Mouse (Mus musculus): Measurements from ENCODE around the gene Atp6v1fnb. TPM values are rescaled to one million over a fixed set of nuclear protein-coding genes. Genes with fewer than 3 reads are reported as not detected.

Gene Atp6v1fnb
- total RNA-seq (2015) (0.67 TPM in 1 of 2 replicates, not detected in the other), total RNA-seq (2017) (0.29 TPM in 1 of 2 replicates, not detected in the other)

DNA sequence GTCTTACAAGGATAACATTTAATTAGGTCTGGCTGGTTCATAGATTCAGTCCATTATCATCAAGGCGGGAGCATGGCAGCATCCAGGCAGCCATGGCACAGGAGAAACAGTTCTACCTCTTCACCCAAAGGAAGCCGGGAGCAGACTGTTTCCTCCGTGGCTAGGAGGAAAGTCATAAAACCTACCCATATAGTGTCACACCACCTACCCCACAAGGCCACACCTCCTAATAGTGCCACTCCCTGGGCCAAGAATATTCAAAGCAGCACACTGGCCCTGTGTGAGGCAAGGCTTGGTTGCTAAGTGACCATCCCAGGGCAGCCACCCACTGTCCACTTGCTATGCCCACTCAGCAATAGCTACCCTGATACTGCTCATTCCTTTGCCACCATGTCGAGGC is at the start of gene Atp6v1fnb:
Gene Atp6v1fnb, plus strand, starts transcription at position 301 of the 400 bp plus-strand sequence.
- no peak for ATAC-seq (ENCODE audit: poor library complexity, severe bottlenecking)

DNA sequence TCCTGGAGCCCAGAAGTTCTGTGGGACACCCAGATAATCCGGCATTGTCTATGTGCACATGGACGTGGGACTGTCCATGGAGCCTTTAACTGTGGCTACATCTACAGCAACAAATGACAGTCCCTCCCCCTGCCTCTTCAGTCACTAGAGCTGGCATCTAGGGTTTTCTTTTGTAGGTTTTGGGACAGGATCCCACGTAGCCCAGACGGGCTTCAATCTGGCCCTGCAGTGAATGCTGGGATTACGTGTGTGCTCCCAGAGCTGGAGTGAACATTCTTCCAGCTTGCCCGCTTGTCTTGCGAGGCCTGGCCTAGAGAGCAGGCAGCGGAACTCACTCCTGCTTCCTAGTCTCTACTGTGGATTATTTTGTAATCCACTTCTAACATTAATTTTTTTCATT is 46.1 kb upstream of the Atp6v1fnb start:
- no peak for ATAC-seq (ENCODE audit: poor library complexity, severe bottlenecking)

GRCm38 (mm10) chr6:29426331-29426730 is 44.9 kb upstream of the Atp6v1fnb start:
- ATAC-seq (ENCODE audit: poor library complexity, severe bottlenecking), result no peak

- no peak for ATAC-seq (ENCODE audit: poor library complexity, severe bottlenecking)
These were observed 43.1 kb upstream of the Atp6v1fnb start for GRCm38 (mm10) chr6:29428171-29428570.

DNA sequence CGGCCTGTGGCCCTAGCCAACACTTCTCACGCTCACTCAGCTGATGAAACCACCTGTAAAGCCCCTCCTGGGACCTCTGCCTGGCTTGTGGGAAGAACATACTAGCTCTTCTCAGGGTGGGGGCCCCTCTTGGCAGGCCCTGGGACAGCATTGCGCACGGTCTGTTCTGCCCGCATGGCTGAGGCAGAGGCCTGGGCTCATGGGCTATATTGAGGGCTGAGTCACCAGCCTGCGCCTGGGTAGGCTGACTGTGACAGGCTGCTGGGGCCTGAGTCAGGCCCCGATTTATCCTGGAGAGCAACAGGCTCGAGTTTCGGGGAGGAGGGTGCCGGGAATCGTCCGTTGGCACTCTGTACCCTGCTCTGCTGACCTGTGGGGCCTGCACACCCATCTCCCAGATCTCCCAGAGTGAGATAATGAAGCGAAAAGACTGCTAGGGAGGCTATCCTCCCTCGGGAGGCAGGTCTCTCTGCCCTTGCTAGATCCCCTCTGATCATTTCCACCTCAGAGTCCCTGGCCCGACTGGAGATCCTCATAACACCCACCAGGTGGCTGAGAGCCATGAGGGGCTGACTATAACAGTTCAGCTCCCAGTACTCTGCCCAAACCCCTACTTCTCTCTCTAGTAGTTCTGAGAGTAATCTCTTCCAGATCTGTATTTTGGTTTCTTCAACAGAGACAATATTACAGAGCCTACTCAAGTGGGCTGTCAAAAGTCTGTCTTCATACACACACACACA is 40.4 kb upstream of the Atp6v1fnb start:
- no peak for ATAC-seq (ENCODE audit: poor library complexity, severe bottlenecking)

- ATAC-seq (ENCODE audit: poor library complexity, severe bottlenecking), result no peak
These were observed 39.8 kb upstream of the Atp6v1fnb start for GRCm38 (mm10) chr6:29431473-29431872.

DNA sequence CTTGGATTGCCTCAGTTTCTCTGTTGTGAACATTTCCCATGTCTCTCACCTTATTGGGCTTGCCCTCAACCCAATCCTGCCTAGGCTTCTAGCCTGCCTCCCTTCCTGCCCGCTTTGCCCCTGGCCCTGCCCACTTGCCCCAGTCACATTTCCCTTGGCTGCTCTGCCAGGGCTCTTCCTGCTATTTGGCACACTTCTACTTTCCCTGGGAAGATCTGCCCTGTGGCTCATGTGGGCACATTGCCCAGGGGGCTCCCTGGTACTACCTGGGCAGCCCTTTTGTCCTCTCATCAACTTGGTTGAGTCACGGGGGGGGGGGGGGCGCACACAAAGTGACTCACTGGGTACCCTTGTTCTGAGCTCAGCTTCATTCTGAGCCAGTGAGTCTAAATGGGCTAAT is 39.1 kb upstream of the Atp6v1fnb start:
- no peak for ATAC-seq (ENCODE audit: poor library complexity, severe bottlenecking)

DNA sequence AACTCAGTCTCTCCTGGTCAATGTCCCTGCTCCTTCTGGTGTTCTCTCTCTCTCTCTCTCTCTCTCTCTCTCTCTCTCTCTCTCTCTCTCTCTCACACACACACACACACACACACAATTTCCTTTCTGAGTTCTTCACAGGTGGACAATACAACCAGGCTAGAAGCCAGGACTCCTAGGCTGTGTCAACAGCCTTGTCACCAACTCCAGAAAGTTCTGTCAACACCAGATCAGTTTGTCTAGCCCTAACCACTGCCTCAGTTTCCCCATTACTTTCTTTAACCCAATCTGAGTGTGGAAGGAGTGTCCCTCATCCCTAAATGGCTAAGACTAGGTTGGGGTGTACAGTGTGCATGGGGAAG is 38.6 kb upstream of the Atp6v1fnb start:
- ATAC-seq (ENCODE audit: poor library complexity, severe bottlenecking), result no peak

DNA sequence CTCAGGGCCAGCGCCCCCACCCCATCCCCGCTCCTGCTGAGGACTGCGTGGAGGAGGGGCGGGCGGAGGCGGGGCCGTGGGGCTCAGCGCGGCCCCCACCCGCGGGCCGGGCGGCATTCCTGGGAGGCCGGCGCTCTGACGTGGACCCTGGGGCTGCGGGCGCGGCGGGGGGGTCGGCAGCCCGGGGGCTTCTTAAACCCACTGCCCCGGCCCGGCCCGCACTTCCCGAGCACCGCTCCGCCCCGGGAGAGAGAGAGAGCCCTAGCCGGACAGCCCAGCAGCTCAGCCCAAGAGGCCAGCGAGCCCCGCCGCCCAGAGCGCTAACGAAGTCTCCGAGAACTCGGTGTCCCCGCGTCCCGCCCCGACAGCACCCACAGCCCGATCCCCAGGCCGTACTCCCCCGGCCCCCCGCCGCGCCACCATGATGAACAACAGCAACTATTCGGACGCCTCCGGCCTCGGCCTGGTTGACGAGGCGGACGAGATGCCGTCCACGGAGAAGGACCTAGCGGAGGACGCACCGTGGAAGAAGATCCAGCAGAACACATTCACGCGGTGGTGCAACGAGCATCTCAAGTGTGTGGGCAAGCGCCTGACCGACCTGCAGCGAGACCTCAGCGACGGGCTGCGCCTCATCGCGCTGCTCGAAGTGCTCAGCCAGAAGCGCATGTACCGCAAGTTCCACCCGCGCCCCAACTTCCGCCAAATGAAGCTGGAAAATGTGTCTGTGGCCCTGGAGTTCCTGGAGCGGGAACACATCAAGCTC is 38.0 kb upstream of the Atp6v1fnb start, which contains the start of gene Flnc:
Gene Flnc, plus strand, starts transcription at position 219 of the 766 bp plus-strand sequence.
- ATAC-seq (ENCODE audit: poor library complexity, severe bottlenecking), result no peak

- no peak for ATAC-seq (ENCODE audit: poor library complexity, severe bottlenecking)
These were observed 37.1 kb upstream of the Atp6v1fnb start for GRCm38 (mm10) chr6:29433804-29434795.

DNA sequence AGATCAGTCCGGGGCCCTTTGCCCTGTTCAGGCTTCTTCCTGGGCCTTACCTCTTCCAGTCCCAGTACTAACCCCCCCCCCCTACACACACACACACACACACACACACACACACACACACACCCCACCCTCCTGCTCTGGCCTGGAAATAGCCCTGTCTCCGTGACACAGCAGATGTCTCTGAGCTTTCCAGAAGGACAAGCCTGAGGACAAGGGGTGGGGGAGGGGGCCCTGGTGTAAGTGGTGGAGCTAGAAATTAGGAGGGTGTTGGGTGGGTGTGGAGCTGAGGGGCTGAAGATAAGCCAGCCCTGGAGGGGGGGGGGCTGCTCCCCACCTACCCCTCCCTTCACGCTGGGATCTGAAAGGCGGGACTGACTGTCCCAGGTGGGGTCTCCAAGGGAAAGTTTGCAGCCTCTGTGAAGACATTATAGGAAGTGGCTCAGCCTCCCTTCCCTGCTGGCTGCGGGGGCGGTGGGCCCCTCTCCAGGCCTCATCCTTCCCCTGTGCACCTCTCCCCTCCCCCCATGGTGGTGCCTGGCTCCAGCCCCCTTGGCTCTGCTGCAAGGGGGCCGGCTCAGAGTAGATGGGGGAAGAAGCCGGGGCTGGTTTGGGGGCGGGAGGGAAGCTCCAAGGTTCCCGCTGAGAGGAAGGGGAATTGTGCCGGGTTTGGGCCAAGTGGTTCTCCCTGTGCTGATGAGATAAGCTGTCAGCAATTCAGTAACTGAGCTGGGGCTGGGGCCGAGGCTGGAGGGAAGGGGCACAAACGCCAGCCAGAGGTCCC is 36.1 kb upstream of the Atp6v1fnb start:
- ATAC-seq (ENCODE audit: poor library complexity, severe bottlenecking), result no peak

- ATAC-seq (ENCODE audit: poor library complexity, severe bottlenecking), result no peak
These were observed 35.2 kb upstream of the Atp6v1fnb start for GRCm38 (mm10) chr6:29435940-29436451.

DNA sequence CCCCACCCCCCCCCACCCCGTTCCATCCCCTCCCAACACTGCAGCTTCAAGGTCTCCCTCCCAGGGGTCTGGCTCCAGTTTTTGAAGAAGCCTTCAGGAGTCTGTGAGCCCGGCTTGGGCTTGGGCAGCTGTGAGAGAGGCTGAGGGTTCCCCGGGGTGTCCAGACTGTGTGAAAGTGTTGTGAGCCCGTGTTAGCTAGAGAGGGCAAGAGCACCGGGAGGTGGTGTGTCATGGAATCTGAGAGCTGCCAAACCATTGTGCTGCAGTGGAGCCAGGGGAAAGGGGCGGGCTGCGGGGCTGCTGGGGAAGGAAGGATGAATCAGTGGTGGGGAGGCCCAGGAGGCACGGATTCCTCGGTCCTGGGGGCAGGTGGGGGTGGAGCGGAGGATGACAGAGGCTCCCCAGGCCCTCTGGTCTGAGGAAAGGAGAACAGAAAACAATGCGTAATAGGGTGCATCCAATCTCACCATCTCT is 34.7 kb upstream of the Atp6v1fnb start:
- no peak for ATAC-seq (ENCODE audit: poor library complexity, severe bottlenecking)

DNA sequence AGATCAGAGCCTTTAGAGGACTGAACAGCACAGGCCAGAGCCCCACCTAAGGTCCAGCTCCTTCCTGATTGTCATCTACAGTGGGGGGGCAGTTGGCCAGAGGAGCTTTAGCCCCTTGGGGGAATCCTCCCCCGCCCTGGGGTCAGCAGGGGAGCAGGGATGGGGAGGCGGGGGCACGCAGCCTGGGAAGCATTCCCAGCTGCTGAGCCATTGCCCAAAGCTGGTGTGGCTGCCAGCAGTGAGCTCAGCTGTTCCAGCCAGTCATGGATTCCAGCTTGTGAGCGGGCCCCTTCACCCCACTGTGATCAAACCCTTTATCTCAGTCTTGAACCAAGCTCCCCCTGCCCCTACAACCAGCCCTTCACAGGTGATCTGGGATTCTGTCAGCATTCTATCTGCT is 32.0 kb upstream of the Atp6v1fnb start:
- ATAC-seq (ENCODE audit: poor library complexity, severe bottlenecking), result no peak

DNA sequence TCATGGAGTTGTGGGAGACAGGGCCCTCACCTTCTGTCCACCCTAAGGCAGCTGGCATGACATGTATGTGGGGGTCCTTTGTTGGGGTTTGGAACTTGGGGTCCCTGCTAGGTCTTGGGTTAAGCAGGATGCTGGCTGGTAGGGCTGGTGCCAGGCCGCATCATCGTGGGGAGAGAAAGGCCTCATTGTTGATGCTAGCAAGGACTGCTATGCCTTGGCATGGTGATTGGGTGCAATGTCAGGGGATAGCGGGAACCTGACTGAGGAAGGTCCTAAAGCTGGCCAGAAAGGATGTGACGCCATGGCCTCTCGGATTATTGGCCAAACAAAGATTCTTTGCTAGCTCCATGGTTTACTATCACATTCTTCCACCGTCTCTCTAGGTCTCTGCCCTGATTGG is 31.4 kb upstream of the Atp6v1fnb start:
- ATAC-seq (ENCODE audit: poor library complexity, severe bottlenecking), result no peak

DNA sequence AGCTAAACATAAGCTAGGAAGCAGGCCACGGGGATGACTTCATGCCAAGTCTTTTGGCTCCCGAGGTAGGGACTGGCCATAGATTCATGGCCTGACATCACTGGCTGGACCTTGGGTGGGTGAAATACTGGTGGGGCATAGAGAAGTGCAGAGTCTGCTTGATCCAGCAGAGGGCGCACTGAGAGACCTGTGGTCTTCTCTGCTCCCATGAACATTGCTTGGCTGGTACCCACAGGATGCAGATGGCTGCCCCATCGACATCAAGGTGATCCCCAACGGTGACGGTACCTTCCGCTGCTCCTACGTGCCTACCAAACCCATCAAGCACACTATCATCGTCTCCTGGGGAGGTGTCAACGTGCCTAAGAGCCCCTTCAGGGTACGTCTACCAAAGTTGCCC is 26.5 kb upstream of the Atp6v1fnb start:
- peak; percentile 52; the same call in 1 of the 2 replicates for ATAC-seq (ENCODE audit: poor library complexity, severe bottlenecking)

DNA sequence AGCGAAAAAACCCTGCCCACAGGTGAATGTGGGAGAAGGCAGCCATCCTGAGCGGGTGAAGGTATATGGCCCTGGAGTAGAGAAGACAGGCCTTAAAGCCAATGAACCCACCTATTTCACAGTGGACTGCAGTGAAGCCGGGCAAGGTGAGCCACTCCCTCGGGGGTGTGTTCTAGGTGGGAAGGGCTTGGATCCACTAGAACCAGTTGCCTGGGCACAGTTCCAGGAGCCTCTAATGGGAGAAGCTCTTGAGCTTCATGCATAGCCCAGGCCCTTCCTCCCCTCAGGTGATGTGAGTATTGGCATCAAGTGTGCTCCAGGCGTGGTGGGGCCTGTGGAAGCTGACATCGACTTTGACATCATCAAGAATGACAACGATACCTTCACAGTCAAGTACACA is 25.9 kb upstream of the Atp6v1fnb start:
- ATAC-seq (ENCODE audit: poor library complexity, severe bottlenecking), result no peak

- no peak for ATAC-seq (ENCODE audit: poor library complexity, severe bottlenecking)
These were observed 21.4 kb upstream of the Atp6v1fnb start for GRCm38 (mm10) chr6:29449858-29450257.

DNA sequence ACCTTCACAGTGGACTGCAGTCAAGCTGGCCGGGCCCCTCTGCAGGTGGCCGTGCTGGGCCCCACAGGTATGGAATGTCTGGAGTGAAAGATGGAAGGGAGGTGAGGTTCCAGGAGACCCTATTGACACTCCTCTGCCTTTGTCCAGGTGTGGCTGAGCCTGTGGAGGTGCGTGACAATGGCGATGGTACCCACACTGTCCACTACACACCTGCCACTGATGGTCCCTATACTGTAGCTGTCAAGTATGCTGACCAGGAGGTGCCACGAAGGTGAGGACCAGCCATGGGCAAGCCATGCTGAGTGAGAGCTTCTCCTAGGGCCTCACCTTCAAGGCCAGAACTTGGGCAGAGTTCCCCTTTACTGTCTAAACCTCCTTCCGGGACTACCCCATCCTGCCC is 20.6 kb upstream of the Atp6v1fnb start:
- ATAC-seq (ENCODE audit: poor library complexity, severe bottlenecking), result no peak

- no peak for ATAC-seq (ENCODE audit: poor library complexity, severe bottlenecking)
These were observed 9.7 kb upstream of the Atp6v1fnb start for GRCm38 (mm10) chr6:29461502-29461901.

Measured in megakaryocyte, adult 5-6 weeks (primary cell).